Mouse (Mus musculus) megakaryocyte, embryonic 14.5 days (primary cell): Measurements from ENCODE around the gene Hint3.

Source experiments
- FLI1 ChIP-seq: IDR thresholded peaks from 2 replicates; pipeline ENCODE4 v1.6.1; 2012; ENCODE audit warnings: low read length, inconsistent platforms, mixed read lengths
- GATA1 ChIP-seq: IDR thresholded peaks from 3 replicates; pipeline ENCODE4 v1.6.1; 2012; ENCODE audit warnings: mixed read lengths, low read length, inconsistent platforms, borderline replicate concordance

DNA sequence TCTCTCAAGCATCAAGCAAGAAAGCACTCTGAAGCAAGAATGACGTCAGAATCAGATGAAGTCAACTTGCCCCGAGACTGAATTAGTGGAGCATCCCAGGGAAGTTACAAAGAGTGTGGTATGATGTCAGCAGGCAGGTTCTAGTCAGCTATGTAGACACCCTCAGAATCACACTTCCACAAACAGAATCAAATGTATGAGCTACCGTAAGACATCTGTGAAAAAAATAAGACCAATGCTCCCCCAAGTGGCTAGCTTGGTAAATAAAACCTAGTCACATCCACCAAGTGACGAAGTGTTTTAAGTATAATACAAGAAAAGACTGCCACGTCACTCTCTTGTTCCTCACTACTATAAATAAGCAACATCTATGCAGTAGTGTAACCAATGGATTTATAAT lies 42.4 kb downstream of the Hint3 start:
- TF ChIP-seq GATA1 (no peak), FLI1 (no peak)
